Mouse (Mus musculus): ENCODE measurements around the gene Rasl11a.

Gene Rasl11a

GRCm38 (mm10) chr5:146844945-146845365 lies at the start of gene Rasl11a:
Gene Rasl11a, plus strand, starts transcription at chr5:146845071.
- peak; percentile 83 for DNase-seq

DNA sequence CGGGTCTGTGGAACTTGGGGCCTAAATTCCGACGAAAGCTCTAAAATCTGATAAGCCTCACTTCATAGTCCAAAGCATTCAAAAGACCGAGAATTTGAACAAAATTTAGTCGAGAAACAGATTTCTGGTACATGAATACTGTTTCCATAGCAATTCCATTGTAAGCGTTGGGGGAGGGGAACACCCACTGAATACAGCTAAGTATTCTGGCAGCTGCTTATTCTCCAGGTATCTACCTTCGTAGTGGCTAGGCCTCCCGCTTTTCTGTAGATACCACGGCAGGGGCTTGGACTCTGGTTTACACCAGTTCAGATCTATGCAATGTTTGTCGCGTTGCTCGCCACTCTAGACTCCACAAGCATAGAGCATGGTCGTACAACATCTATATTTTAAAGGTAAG lies 49.1 kb upstream of the Rasl11a start:
- DNase-seq: no peak

GRCm38 (mm10) chr5:146798031-146798430 lies 46.8 kb upstream of the Rasl11a start:
- no peak for DNase-seq

GRCm38 (mm10) chr5:146806004-146806430 lies 38.9 kb upstream of the Rasl11a start:
- no peak for DNase-seq

DNA sequence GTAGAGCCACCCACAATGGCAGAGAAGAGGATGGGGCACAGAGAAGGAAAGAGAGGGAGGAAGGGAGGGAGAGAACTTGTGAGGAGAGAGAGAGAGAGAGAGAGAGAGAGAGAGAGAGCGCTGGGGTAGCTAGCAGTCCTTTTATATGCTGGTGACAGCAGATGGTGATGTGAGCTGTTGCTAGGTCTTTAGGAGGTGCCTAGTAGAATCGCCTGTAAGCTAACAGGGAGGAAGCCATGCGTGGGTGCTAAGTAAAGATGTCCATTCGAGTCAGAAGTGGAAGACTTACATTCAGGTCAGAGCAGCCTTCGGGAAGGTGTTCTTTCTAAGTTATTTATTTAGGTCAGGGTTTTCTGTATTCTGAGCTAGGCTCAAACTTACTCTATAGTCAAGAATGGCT lies 34.9 kb upstream of the Rasl11a start:
- DNase-seq: no peak

DNA sequence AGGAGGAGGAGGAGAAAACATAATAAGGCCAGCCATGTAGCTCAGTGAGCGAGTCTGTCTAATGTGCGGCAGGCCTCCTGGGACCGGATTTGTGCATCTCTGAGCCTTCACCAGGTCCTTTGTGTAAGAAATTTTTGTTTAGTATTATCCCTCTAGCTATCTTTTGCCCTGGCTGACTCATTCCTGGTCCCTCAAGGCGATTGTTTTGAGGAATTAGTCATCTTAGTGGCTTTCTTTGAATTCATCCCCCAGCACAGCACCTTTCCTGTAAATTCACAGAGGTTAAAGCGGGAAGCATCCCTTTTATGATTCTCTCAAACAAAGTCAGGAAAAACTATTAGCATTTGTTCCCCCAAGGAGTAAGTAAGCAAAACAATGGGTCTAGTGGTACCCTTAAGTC lies 32.0 kb upstream of the Rasl11a start:
- DNase-seq: no peak

- DNase-seq: no peak
Measured at GRCm38 (mm10) chr5:146813421-146813820, 31.4 kb upstream of the Rasl11a start.

- DNase-seq: no peak
Measured at GRCm38 (mm10) chr5:146815394-146815793, 29.5 kb upstream of the Rasl11a start.

- no peak for DNase-seq
Measured at GRCm38 (mm10) chr5:146817583-146817982, 27.3 kb upstream of the Rasl11a start.

DNA sequence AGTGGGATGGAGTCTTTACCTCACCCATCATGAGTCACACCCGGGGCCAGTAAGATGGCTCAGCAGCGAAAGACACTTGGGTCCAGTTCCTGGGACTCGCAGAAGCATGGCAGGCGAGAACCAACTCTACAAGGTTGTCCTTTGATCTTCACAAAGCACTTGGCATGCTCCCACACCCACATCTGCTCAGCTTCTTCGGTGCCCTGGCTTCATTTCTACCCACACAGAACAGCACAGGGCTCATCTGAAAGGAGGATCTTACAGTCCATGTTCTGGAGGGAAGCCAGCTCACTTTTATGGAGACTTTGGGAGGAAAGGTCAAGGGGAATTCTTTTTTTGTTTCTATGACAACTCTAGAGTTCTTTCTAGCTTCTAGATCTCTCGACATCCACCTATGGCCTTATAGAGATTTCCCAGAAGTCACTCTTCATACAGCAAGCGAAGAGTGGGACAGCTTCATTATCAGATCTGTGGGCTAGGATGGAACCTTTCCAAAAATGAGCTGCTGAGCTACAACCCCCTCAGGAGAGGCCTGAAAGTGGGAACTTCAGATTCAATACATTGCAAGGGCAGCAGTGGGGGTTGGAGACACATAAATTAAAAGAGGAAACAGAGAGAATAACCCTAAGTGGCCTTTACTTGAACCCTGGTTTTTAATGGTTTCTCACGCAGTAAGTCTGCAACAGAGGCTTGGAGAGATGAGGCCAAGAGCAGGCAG lies 25.8 kb upstream of the Rasl11a start:
- DNase-seq: no peak

DNA sequence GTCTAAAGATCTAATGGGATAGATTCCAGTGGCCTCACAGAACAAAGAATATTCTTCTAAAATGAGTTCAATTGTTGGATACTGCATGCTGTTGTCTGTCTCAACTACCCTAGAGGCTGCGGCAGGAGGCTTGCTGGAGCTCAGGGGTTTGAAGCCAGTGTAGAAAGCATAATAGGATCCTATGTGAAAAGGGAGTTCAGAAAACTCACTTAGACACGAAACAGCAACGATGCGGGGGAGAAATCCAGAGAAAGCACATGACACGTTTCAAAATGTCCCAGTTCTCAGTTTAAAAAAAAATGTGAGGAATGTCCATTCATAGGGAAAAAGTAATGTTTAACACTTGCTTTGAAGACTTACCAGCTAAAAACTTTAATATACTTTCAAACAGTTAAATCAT lies 21.9 kb upstream of the Rasl11a start:
- no peak for DNase-seq

DNA sequence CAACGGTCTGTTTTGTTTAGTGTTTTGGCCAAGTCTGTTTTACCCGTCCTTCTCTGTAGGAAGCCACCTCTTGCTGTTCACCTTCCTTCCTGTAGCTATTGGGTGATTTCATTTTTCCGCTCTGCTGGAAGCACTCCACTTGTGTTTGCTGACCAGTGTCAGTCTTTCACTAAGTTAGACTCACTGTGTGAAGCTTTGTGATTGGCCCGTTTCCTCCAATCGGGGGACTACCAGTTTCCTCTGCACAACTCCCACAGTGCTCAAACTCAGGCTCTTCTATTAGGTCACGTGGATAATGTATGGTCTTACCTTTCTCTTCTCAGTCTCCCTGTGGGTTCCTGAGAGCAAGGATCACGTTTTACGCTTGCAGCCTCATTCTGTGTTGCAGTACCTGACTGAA lies 15.3 kb upstream of the Rasl11a start:
- peak; percentile 47 for DNase-seq

- no peak for DNase-seq
Measured at GRCm38 (mm10) chr5:146832435-146832768, 12.5 kb upstream of the Rasl11a start.

DNA sequence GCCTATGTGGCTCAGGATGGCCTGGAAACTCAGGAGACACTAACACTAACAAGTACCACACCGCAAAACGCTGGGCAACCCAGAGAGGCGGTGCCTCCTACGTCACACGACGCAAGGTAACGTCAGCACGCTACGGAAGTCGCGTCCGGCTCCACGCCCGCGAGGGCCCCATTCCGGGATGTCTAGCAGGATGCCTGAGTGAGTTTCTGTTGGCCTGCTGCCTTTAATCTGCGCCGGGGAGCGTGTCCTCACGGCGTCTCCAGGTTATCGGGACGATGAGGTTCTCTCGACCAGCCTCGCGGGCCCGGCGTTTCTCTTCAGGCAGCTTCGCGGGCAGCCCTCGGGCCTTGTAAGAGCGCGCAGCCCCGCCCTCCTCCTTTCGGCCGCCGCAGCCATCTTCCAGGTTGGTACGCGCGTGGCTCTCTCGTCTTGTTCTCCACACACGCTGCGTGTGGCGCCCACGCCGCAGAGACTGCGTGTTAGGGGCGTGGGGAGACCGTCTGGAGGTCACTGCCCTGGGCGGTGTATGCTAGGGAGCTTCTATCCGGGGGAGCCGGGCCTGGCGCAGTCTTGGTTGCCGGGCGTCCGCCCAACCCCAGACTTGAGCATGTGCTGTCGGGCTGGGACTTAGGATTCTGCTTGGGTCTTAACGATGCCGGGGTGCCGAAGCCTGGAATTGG lies 12.0 kb upstream of the Rasl11a start, which contains the start of gene Rpl21:
TSS of gene Rpl21 (plus strand) at position 122 of the 680 bp plus-strand sequence.
- peak; percentile 94 for DNase-seq

GRCm38 (mm10) chr5:146833673-146834201 lies 11.1 kb upstream of the Rasl11a start:
- no peak for DNase-seq

DNA sequence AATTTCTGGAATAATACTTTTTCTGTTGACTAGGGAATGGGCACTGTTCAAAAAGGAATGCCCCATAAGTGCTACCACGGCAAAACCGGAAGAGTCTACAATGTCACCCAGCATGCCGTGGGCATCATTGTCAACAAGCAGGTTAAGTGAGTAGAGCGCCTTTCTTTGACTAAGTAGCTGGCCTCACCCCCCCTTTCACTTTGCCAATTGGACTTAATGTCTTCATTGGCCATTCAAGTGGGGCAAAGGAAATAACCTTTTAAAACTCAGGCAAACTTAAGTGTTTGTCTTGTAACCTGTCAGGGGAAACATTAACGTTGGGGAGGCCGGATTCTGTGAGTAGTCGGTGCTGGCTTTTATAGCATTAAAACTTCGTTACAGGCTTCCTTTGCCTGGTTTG lies 9.9 kb upstream of the Rasl11a start:
- no peak for DNase-seq

DNA sequence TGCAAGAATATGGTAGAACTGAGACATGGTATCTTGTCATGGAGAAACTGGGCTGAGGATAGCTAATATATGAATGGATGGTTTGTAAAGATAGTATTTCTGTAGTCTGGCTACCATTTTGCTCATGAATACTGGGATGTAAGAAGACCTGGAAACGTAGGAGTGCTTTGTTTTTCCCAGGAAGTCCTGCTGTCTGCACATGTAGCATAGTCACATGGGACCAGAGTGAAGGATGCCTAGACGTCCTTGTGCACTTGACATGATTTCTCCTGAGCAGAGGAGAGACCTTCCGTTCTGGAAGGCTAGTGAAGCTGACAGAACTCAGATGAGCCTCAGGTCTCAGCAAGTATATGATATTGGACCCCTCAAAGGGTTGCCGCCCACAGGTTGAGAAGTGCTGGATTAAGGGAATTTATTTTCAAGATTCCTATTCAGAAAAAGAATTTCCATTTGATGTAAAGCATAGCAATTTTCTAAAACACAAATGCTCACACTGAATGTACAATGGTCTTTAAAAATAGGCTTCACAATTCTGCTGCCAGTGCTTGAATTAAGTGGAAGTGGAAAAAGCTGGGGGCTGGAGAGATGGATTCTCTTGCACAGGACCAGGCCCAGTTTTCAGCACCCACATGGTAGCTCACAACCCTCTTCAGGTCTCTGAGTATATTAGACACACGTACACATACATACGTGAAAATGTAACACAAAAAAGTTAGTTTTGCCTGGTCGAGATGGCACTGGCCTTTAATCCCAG lies 6.7 kb upstream of the Rasl11a start:
- no peak for DNase-seq

GRCm38 (mm10) chr5:146838836-146839648 lies 5.8 kb upstream of the Rasl11a start:
- DNase-seq: no peak

DNA sequence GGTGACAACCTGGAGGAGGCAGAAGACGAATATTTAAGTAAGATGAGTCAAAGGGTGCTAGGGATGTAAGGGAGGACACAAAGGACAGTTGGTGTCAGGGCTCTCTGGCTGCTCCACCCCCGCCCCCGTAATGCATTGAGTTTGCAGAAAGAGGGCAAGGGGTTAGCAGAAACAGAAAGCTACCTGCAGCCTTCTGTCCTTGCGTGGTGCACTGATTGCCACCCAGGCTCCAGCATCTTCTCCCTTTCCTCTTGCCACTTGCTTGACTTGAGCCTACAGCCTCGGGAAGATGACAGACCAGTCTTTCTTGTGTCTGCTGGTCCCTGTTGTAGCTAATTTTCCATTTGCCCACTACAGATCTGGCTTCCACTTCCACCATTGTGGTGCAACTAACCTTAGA lies 5.1 kb upstream of the Rasl11a start:
- DNase-seq: no peak

DNA sequence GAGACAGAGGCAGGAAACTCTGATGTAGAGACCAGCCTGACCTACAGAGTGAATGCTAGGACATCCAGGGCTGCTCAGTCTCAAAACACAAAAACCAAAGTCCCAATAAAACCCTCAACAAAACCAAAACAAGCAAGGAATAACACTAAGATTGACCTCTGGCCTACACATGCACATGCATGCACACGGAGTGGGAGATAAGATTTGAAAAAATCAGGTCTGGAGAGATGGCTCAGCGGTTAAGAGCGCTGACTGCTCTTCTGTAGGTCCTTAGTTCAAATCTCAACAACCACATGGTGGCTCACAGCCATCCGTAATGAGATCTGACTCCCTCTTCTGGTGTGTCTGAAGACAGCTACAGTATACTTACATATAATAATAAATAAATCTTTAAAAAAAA lies 4.4 kb upstream of the Rasl11a start:
- no peak for DNase-seq

- no peak for DNase-seq
Measured at GRCm38 (mm10) chr5:146841301-146841700, 3.6 kb upstream of the Rasl11a start.

GRCm38 (mm10) chr5:146841996-146842395 lies 2.9 kb upstream of the Rasl11a start:
- DNase-seq: no peak
